Mouse (Mus musculus): ENCODE measurements around the gene Sall1. TPM values are rescaled to one million over a fixed set of nuclear protein-coding genes. Genes with fewer than 3 reads are reported as not detected.

The Sall1 gene
- polyA plus RNA-seq, 1 experiment from 2014 or later, result 2.4 TPM

DNA sequence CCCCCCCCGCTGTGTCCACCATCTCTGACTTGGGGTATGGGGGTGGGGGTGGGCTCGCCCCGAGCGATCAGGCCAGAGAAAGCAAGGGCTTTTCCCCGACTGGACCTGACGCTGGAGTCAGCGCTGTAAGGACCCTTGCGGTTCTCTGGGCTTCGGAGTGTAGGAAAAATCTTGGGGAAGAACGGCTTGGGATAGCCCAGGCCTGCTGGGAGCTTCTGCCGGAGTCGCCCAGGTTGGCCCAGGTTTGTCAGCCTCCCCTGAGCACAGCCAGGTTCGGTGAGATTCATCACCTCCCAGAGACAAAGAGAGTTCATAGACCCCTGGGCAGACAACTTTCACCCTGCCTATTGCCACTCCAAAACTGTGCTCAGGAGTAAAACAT, 17.8 kb downstream of the Sall1 start:
- peak overlapping the region; percentile 67 for H3K4me2 ChIP-seq
- H3K4me1 ChIP-seq (replicated peaks; ENCODE audit: control insufficient read depth, insufficient read depth, low read length), result peaks cover 5% of the 10 kb centered on the region
- H3K27ac ChIP-seq (ENCODE audit: low read depth, low read length), result no peak overlapping the region
- peaks cover 16% of the 10 kb centered on the region for H3K27me3 ChIP-seq (replicated peaks; ENCODE audit: control insufficient read depth, insufficient read depth, low read length)
- DNase-seq (ENCODE audit: low spot score) (no peak), ATAC-seq (replicated peaks; ENCODE audit: low FRiP score) (no peak)
- WGBS, result 22% methylated on average over 12 of the region's 13 CpGs
- H3K9me3 ChIP-seq (ENCODE audit: control insufficient read depth, low read length), result no peaks in the 10 kb centered on the region
- H3K4me3 ChIP-seq (ENCODE audit: low read depth, low read length), result peak overlapping the region; percentile 41; the same call in 1 of the 2 replicates
- H3K9ac ChIP-seq (ENCODE audit: low read depth, low read length), result peak overlapping the region; percentile 22; the same call in 1 of the 2 replicates
- no peaks in the 10 kb centered on the region for H3K36me3 ChIP-seq (ENCODE audit: control insufficient read depth, insufficient read depth, low read length)

GRCm38 (mm10) chr8:89025281-89026138, 18.5 kb downstream of the Sall1 start:
- Histone ChIP-seq H3K36me3 (ENCODE audit: control insufficient read depth, insufficient read depth, low read length) (no peaks in the 10 kb centered on the region), H3K9me3 (ENCODE audit: control insufficient read depth, low read length) (no peaks in the 10 kb centered on the region), H3K27me3 (replicated peaks; ENCODE audit: control insufficient read depth, insufficient read depth, low read length) (peaks cover 16% of the 10 kb centered on the region), H3K9ac (ENCODE audit: low read depth, low read length) (peak overlapping the region; percentile 22; the same call in 1 of the 2 replicates), H3K4me2 (peak overlapping the region; percentile 67), H3K4me1 (replicated peaks; ENCODE audit: control insufficient read depth, insufficient read depth, low read length) (peaks cover 8% of the 10 kb centered on the region), H3K27ac (ENCODE audit: low read depth, low read length) (no peak overlapping the region), H3K4me3 (ENCODE audit: low read depth, low read length) (peak overlapping the region; percentile 41)
- ATAC-seq (replicated peaks; ENCODE audit: low FRiP score), result peak; percentile 36; the same call in 1 of the 2 replicates
- no peak for DNase-seq (ENCODE audit: low spot score)
- WGBS, result 6% methylated on average over 53 of the region's 55 CpGs

- Histone ChIP-seq H3K4me2 (no peak overlapping the region), H3K4me3 (ENCODE audit: low read depth, low read length) (no peak overlapping the region), H3K9me3 (ENCODE audit: control insufficient read depth, low read length) (no peaks in the 10 kb centered on the region), H3K36me3 (ENCODE audit: control insufficient read depth, insufficient read depth, low read length) (no peaks in the 10 kb centered on the region), H3K27ac (ENCODE audit: low read depth, low read length) (no peak overlapping the region), H3K27me3 (replicated peaks; ENCODE audit: control insufficient read depth, insufficient read depth, low read length) (peaks cover 16% of the 10 kb centered on the region), H3K9ac (ENCODE audit: low read depth, low read length) (no peak overlapping the region), H3K4me1 (replicated peaks; ENCODE audit: control insufficient read depth, insufficient read depth, low read length) (peaks cover 8% of the 10 kb centered on the region)
- DNase-seq (ENCODE audit: low spot score) (no peak), ATAC-seq (replicated peaks; ENCODE audit: low FRiP score) (no peak)
- WGBS, result 36% methylated on average over 6 of the region's 6 CpGs
Measured at GRCm38 (mm10) chr8:89024796-89025195, 19.2 kb downstream of the Sall1 start.

- no peak overlapping the region for H3K9ac ChIP-seq (ENCODE audit: low read depth, low read length)
- H3K36me3 ChIP-seq (ENCODE audit: control insufficient read depth, insufficient read depth, low read length), result no peaks in the 10 kb centered on the region
- no peak for DNase-seq (ENCODE audit: low spot score)
- no peak overlapping the region for H3K4me3 ChIP-seq (ENCODE audit: low read depth, low read length)
- 3% methylated on average over 5 of the region's 5 CpGs for WGBS
- H3K27ac ChIP-seq (ENCODE audit: low read depth, low read length), result no peak overlapping the region
- ATAC-seq (replicated peaks; ENCODE audit: low FRiP score), result no peak
- no peaks in the 10 kb centered on the region for H3K9me3 ChIP-seq (ENCODE audit: control insufficient read depth, low read length)
- H3K4me1 ChIP-seq (replicated peaks; ENCODE audit: control insufficient read depth, insufficient read depth, low read length), result peaks cover 8% of the 10 kb centered on the region
- H3K27me3 ChIP-seq (replicated peaks; ENCODE audit: control insufficient read depth, insufficient read depth, low read length), result peaks cover 14% of the 10 kb centered on the region
- no peak overlapping the region for H3K4me2 ChIP-seq
Measured at GRCm38 (mm10) chr8:89021139-89021538, 22.8 kb downstream of the Sall1 start.

GRCm38 (mm10) chr8:89017891-89018290, 26.1 kb downstream of the Sall1 start:
- Histone ChIP-seq H3K4me3 (ENCODE audit: low read depth, low read length) (no peak overlapping the region), H3K4me1 (replicated peaks; ENCODE audit: control insufficient read depth, insufficient read depth, low read length) (peaks cover 4% of the 10 kb centered on the region), H3K4me2 (no peak overlapping the region), H3K36me3 (ENCODE audit: control insufficient read depth, insufficient read depth, low read length) (no peaks in the 10 kb centered on the region), H3K27me3 (replicated peaks; ENCODE audit: control insufficient read depth, insufficient read depth, low read length) (no peaks in the 10 kb centered on the region), H3K27ac (ENCODE audit: low read depth, low read length) (no peak overlapping the region), H3K9me3 (ENCODE audit: control insufficient read depth, low read length) (no peaks in the 10 kb centered on the region), H3K9ac (ENCODE audit: low read depth, low read length) (no peak overlapping the region)
- WGBS, result 72% methylated on average over 4 of the region's 4 CpGs
- ATAC-seq (replicated peaks; ENCODE audit: low FRiP score), result no peak
- DNase-seq (ENCODE audit: low spot score), result no peak

DNA sequence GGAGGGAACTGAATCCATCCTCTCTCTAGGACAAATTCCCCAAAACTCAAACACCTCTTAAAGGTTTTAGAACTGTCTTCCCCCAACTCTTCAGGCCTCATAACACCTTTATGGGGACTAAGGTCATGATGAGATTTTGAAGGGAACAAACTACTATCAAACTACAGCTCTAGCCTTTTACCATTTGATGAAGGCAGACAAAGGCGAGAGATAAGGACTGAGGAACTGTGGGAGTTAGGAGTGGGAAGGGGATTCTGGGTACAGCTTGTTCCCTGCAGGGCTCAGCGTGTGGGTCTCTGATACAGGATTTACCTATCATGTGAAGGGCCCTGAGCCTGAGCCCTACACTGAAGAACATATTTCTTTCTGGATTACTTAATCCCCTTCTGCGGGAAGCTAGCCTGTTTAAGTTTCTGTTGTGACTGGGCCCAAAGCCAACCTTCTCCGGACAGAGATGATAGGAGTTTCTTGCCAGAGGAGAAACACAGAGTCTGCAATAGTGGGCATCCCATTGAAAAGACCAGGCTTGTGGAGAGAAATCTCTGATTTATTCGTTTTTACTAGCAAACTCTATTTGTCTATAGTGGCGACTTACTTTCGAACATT, 27.4 kb downstream of the Sall1 start:
- Histone ChIP-seq H3K4me2 (no peak overlapping the region), H3K27me3 (replicated peaks; ENCODE audit: control insufficient read depth, insufficient read depth, low read length) (no peaks in the 10 kb centered on the region), H3K36me3 (ENCODE audit: control insufficient read depth, insufficient read depth, low read length) (no peaks in the 10 kb centered on the region), H3K4me1 (replicated peaks; ENCODE audit: control insufficient read depth, insufficient read depth, low read length) (peaks cover 4% of the 10 kb centered on the region), H3K4me3 (ENCODE audit: low read depth, low read length) (no peak overlapping the region), H3K9me3 (ENCODE audit: control insufficient read depth, low read length) (no peaks in the 10 kb centered on the region), H3K9ac (ENCODE audit: low read depth, low read length) (no peak overlapping the region), H3K27ac (ENCODE audit: low read depth, low read length) (no peak overlapping the region)
- DNase-seq (ENCODE audit: low spot score) (no peak), ATAC-seq (replicated peaks; ENCODE audit: low FRiP score) (no peak)
- WGBS, result 75% methylated on average over 7 of the region's 7 CpGs

- Histone ChIP-seq H3K27ac (ENCODE audit: low read depth, low read length) (no peak overlapping the region), H3K9me3 (ENCODE audit: control insufficient read depth, low read length) (no peaks in the 10 kb centered on the region), H3K36me3 (ENCODE audit: control insufficient read depth, insufficient read depth, low read length) (no peaks in the 10 kb centered on the region), H3K4me2 (no peak overlapping the region), H3K9ac (ENCODE audit: low read depth, low read length) (no peak overlapping the region), H3K4me3 (ENCODE audit: low read depth, low read length) (no peak overlapping the region), H3K27me3 (replicated peaks; ENCODE audit: control insufficient read depth, insufficient read depth, low read length) (no peaks in the 10 kb centered on the region), H3K4me1 (replicated peaks; ENCODE audit: control insufficient read depth, insufficient read depth, low read length) (no peaks in the 10 kb centered on the region)
- WGBS, result 69% methylated on average over 6 of the region's 6 CpGs
- ATAC-seq (replicated peaks; ENCODE audit: low FRiP score) (no peak), DNase-seq (ENCODE audit: low spot score) (no peak)
Measured at GRCm38 (mm10) chr8:89015539-89015938, 28.4 kb downstream of the Sall1 start.

- peak; percentile 45; the same call in 1 of the 2 replicates for ATAC-seq (replicated peaks; ENCODE audit: low FRiP score)
Measured at GRCm38 (mm10) chr8:89012853-89013534, 31.0 kb downstream of the Sall1 start.

More at GRCm38 (mm10) chr8:89012853-89013534, 31.0 kb downstream of the Sall1 start:
- Histone ChIP-seq H3K4me1 (replicated peaks; ENCODE audit: control insufficient read depth, insufficient read depth, low read length) (no peaks in the 10 kb centered on the region; the same call in 1 of the 2 replicates), H3K27ac (ENCODE audit: low read depth, low read length) (peak overlapping the region; percentile 63; the same call in 1 of the 2 replicates), H3K4me2 (0 out of 2 replicates have a peak overlapping the region, but pooled peaks have one; percentile 20), H3K9me3 (ENCODE audit: control insufficient read depth, low read length) (no peaks in the 10 kb centered on the region), H3K36me3 (ENCODE audit: control insufficient read depth, insufficient read depth, low read length) (no peaks in the 10 kb centered on the region), H3K27me3 (replicated peaks; ENCODE audit: control insufficient read depth, insufficient read depth, low read length) (peaks cover 2% of the 10 kb centered on the region; the same call in 1 of the 2 replicates), H3K9ac (ENCODE audit: low read depth, low read length) (no peak overlapping the region), H3K4me3 (ENCODE audit: low read depth, low read length) (no peak overlapping the region)
- no peak for DNase-seq (ENCODE audit: low spot score)
- WGBS, result 69% methylated on average over 6 of the region's 6 CpGs

All from liver, embryonic 11.5 days (tissue).